Mouse (Mus musculus): ENCODE measurements around the gene A530016L24Rik. TPM values are rescaled to one million over a fixed set of nuclear protein-coding genes. Genes with fewer than 3 reads are reported as not detected.

A530016L24Rik gene
- polyA plus RNA-seq, 1 experiment from 2014 or later: 0.08 TPM

Other genes with a start within 250 kb of the A530016L24Rik start
- gene Tmem179, start 27.3 kb downstream of the A530016L24Rik start, polyA plus RNA-seq (2015; fragmentation: Nextera tagmentation; extraction: Ambion mirVana): 0.07 and 0.10 TPM in 2 replicates
- 1.4 and 2.1 TPM in 2 replicates for gene Inf2, start 99.3 kb downstream of the A530016L24Rik start, polyA plus RNA-seq (2015; fragmentation: Nextera tagmentation; extraction: Ambion mirVana)
- 6.7 and 7.5 TPM in 2 replicates for gene Adssl1, start 130.6 kb downstream of the A530016L24Rik start, polyA plus RNA-seq (2015; fragmentation: Nextera tagmentation; extraction: Ambion mirVana)
- gene Siva1, start 155.2 kb downstream of the A530016L24Rik start, polyA plus RNA-seq (2015; fragmentation: Nextera tagmentation; extraction: Ambion mirVana): 120 and 148 TPM in 2 replicates
- 13.8 and 17.9 TPM in 2 replicates for gene Akt1, start 185.4 kb downstream of the A530016L24Rik start, polyA plus RNA-seq (2015; fragmentation: Nextera tagmentation; extraction: Ambion mirVana)
- 0.40 and 0.71 TPM in 2 replicates for gene Zbtb42, start 189.4 kb downstream of the A530016L24Rik start, polyA plus RNA-seq (2015; fragmentation: Nextera tagmentation; extraction: Ambion mirVana)
- gene Cep170b, start 231.0 kb downstream of the A530016L24Rik start, polyA plus RNA-seq (2015; fragmentation: Nextera tagmentation; extraction: Ambion mirVana): 2.5 and 2.9 TPM in 2 replicates